Mouse (Mus musculus) regulatory T cell (primary cell): ENCODE results near the gene Slc25a39.

Experiments
- in situ Hi-C: fragments of 300-600 bp; cut with MboI, MseI; formaldehyde crosslinking; loops from one replicate; pipeline ENCODE4 v1.15.1; 2025; ENCODE audit warnings: high pct_unique_total_duplicates

Slc25a39 gene

DNA sequence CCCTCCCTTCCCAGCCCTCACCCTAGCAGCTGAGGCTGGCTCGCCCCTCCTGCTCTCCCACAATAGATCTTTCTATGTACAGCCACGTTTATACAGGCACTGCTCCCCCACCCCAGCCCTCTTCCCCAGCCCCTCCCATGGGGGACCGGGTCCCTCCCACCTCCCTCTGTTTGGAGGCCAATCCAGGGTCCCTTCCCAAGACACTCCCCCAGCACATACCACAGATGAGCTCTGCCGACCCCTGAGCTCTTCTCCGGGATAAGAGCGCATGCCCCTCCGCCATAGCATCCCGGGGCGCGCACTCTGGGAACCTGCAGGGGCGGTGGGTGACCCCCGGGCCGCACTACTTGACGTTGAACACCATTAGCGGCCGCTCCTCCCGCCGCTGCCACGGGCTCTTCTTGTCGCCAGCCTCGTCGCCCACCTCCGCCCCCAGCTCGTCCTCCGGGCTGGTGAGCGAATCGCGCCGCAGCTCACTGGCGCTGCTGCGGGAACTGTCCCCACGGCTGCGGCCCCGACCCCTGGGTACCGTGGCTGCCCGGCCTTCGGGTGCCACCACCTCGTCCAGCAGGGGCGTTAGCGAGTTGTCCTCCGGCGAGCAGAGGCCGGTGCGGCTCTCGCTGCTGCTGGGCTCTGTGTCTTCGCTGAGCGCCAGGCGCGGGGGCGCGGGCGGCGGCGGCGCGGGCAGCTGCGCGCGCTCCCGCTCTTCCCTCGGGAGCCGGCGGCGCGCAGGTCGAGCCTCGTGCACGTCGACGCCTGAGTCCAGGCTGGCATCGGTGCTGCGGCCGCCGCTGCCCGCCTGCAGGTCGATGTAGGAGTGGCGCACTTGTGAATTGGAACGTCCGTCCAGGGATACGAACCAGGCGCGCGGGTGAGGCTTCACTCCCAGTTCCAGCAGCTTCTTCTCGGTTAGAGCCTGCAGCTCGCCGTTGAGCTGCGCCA is 29.6 kb upstream of the Slc25a39 start:
- in situ Hi-C loops = no loop called here

DNA sequence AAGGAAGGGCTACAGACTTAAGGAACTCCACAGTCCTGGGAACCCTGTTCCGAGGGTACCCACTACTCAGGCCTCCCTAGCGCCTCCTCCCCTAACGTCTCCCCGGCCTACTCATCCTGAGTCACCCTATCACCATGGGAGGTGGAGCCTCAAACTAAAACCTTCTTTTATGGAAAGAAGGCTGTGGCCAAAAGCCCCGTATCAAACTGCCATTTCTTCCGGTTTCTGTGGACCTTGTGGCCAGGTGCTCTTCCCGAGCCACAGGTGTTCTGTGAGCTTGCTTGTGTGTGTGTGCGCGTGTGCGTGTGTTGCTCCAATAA is 28.7 kb upstream of the Slc25a39 start:
- in situ Hi-C loops = no loop called here

GRCm38 (mm10) chr11:102435754-102436470 is 28.2 kb upstream of the Slc25a39 start:
- in situ Hi-C loops = no loop called here

- in situ Hi-C loops = loop anchor here (5.0 kb wide), 1 partner anchor 123 kb away; no protein-coding TSS in a partner anchor
Observed at GRCm38 (mm10) chr11:102434816-102435705, 27.3 kb upstream of the Slc25a39 start.

DNA sequence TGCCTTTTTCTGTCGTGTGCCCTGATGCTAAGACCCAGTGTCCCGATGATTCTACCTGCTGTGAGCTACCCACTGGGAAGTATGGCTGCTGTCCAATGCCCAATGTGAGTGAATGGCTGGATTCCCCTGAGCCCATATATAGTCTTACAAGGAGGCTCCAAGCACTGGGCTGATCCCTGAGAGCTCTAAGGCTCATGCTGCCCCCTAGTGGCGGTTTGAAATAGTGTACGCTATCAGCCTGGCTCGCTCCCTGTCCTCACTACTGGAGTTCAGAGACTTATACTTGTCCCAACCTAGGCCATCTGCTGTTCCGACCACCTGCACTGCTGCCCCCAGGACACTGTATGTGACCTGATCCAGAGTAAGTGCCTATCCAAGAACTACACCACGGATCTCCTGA is 26.7 kb upstream of the Slc25a39 start:
- in situ Hi-C loops = loop anchor here (5.0 kb wide), 1 partner anchor 122 kb away; no protein-coding TSS in a partner anchor

DNA sequence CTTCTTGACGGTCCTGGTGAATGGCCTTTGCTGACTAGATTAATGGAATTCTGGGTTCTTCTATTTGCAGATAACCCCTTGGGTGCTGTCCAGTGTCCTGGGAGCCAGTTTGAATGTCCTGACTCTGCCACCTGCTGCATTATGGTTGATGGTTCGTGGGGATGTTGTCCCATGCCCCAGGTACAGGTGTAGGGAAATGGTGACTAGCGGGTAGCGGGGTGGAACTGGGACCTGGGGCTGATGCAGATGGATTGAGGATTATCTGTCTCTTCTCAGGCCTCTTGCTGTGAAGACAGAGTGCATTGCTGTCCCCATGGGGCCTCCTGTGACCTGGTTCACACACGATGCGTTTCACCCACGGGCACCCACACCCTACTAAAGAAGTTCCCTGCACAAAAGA is 26.1 kb upstream of the Slc25a39 start:
- in situ Hi-C loops = loop anchor here (5.0 kb wide), 1 partner anchor 122 kb away; no protein-coding TSS in a partner anchor

DNA sequence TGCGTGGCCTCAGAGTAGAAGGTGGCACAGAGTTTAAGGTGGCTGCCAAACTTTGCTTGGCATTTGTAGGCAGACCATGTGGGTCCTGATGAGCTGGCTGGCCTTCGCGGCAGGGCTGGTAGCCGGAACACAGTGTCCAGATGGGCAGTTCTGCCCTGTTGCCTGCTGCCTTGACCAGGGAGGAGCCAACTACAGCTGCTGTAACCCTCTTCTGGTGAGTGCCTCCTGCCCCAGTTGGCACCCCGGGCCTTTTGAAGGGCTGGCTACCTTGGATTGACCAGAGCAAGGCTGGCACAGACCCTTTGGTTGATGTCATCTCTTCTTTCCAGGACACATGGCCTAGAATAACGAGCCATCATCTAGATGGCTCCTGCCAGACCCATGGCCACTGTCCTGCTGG is 25.1 kb upstream of the Slc25a39 start:
- in situ Hi-C loops = loop anchor here (5.0 kb wide), 1 partner anchor 121 kb away; no protein-coding TSS in a partner anchor

DNA sequence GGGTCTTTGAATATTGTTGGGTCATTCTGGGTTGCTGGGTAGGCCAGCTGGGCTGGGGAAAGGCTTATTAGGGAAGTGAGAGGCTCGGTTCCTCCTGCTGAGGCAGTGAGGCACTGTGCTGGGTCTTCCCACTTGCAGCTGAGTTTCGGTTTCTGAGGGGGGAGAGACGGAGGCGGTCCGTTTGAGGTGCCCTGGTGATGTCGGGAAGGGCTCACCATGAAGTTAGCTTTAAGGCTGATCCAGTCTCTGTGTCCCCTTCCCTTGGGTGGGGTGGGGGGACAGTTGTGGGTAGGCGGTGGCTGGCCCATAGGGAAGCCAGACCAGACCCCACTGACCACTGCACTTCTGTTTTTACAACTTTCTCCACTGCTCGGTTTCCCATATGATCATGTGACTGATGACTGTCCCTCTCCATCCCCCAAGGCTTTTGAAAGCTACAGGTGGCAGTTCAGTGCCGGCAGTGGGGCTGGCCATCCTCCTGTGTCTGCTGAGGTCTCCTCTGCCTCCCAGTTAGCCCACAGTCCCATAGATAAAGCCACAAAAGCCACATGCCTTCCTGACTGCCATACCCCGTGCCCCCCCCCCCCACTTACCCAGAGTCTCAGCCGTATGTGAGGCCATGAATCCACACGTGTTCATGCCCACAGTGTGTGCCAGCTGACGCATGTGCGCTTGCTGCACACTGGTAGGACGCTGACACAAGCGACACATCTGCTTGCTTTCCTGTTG is 24.5 kb upstream of the Slc25a39 start:
- in situ Hi-C loops = loop anchor here (5.0 kb wide), 1 partner anchor 120 kb away; no protein-coding TSS in a partner anchor

DNA sequence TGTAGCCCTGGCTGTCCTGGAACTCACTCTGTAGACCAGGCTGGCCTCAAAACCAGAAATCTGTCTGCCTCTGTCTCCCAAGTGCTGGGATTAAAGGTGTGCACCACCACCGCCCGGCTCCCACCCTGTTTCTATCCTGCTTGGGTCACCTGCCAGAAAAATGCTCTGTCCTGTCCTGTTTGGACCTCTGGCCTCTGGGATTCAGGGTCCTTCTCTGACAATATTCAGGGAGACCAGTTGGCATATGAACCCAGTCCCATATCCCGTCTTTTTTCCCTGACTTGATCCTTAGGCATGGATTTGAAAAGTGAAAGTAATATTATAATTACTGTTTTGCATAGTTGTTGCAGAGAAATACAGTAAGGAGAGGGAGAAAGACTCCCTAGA is 24.0 kb upstream of the Slc25a39 start:
- in situ Hi-C loops = loop anchor here (5.0 kb wide), 1 partner anchor 119 kb away; no protein-coding TSS in a partner anchor

DNA sequence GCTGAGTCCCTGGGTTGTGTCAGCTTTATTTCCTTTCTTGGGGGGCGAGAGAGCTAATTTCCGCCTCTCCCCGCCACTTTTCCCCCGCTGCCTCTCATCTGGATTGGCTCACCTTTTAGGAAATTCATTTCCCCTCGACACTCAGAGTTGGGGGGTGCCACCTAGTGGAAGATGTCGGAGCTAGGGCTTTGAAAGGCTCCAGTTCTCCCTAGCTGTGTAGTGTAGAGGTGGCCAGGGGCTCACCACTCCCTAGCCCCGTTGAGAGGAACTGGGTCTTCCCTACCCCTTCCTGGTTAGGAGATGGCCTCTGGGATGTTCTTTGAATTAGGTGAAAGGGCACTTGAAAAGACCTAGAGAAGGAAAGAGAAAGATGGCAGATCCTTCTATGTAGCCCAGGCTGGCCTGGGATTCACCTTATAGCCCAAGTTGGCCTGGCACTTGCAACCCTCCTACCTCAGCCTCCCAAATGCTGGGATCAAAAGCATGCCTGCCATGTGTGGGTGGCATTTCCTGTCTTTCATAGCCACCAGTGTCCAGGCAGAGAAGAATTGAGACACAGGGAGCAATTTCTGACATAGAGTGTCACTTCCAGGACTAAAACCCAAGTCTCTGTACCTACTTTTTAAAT is 23.4 kb upstream of the Slc25a39 start:
- in situ Hi-C loops = loop anchor here (5.0 kb wide), 1 partner anchor 119 kb away; no protein-coding TSS in a partner anchor

- in situ Hi-C loops = loop anchor here (5.0 kb wide), 1 partner anchor 118 kb away; no protein-coding TSS in a partner anchor
Observed at GRCm38 (mm10) chr11:102430121-102431017, 22.6 kb upstream of the Slc25a39 start, which contains the start of gene Grn. Gene Grn (plus strand): TSS chr11:102430315.

GRCm38 (mm10) chr11:102429551-102429950 is 21.8 kb upstream of the Slc25a39 start:
- in situ Hi-C loops = no loop called here

- in situ Hi-C loops = no loop called here
Observed at GRCm38 (mm10) chr11:102428981-102429540, 21.3 kb upstream of the Slc25a39 start.

DNA sequence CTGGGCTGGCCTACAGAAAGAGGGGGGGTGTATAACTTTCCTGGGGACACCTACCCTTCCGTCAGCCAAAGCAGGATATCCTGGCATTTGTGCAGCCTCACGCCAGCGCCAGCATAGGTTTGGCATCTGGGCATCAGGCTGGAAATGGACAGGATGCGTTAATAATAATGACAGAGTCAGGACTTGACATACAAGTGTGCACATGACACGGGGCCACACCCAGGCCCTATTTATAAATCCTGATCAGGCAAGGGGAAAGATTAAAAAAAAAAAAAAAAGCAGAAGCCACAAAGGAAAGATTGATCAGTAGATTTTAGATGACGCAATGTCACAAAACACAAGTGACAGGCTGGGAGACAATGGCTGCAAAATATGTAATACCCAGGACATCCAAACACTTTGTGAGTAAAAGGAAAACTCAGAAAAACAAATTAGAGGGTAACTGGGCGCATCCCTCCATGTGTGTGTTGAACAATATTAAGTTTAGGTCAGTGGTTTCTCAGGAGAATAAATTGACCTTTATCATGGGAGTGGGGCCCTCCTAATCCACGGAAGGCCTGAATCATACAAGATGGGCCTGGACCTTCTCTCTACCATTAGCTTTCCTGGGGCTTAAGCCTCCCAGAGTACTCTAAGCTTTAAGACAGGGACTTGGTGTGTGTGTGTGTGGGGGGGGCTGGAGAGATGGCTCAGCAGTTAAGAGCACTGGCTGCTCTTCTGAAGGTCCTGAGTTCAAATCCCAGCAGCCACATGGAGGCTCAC is 18.0 kb upstream of the Slc25a39 start:
- in situ Hi-C loops = no loop called here

DNA sequence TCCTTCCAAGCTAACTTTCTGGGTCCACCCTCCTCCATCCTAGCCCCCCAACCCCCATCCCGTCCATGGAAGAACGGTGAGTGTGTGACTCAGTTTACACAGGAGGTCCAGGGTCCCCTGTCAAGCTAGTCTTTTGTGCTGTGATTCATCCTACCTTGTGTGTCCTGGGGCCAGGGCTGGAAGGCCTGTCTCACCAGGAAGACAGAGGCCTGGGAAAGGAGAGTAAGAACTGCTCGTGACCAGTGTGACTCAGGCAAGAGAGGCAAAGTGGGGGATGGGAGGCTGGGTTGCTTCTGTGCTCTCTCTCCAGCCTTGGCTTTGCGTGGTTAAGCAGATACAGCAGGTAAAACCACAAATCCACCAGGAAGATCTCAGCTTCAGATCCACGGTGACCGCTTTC is 16.9 kb upstream of the Slc25a39 start:
- in situ Hi-C loops = loop anchor here (25.0 kb wide), 1 partner anchor 962 kb away; the partner anchor contains the start of genes Rnd2 and Vat1

DNA sequence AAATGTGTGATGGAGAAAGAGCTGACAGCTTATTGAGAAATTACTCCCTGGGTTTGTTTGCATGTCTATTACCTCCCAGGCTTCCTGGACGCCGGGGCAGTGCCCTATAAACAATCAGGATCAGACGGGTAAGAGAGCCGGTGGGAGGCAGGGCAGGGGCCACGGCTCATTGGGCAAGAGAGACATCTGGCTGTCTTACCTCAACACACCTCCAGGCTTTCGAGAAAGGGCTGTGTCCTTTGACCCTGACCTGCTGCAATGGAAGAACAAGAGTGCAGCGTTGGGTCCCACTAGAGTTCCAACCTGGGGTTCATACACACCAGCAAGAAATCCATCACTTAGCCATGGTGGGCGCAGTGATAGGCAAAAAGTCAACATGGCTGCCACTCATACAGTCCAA is 13.8 kb upstream of the Slc25a39 start:
- in situ Hi-C loops = loop anchor here (25.0 kb wide), 1 partner anchor 959 kb away; the partner anchor contains the start of genes Rnd2 and Vat1

- in situ Hi-C loops = loop anchor here (25.0 kb wide), 1 partner anchor 957 kb away; the partner anchor contains the start of genes Rnd2 and Vat1
Observed at GRCm38 (mm10) chr11:102418887-102419286, 11.1 kb upstream of the Slc25a39 start.

- in situ Hi-C loops = loop anchor here (25.0 kb wide), 1 partner anchor 955 kb away; the partner anchor contains the start of genes Rnd2 and Vat1
Observed at GRCm38 (mm10) chr11:102417160-102417559, 9.4 kb upstream of the Slc25a39 start.
